Mouse (Mus musculus) adipose tissue, adult 10 weeks (tissue): ENCODE data around the gene Defa26. TPM values are rescaled to one million over a fixed set of nuclear protein-coding genes. Genes with fewer than 3 reads are reported as not detected.

Experiments
- polyA plus RNA-seq: library from polyadenylated mRNA; stranded (reverse); fragments of 350-450 nt; fragmentation: Illumina TruSeq; extraction: RNeasy Lipid Tissue Mini Kit (QIAGEN cat#74804); gene quantifications from one replicate; pipeline ENCODE4 v1.2.3, GENCODE M21; 2014; ENCODE audit warnings: low read depth, low replicate concordance

Gene Defa26
- polyA plus RNA-seq, result not detected

GRCm38 (mm10) chr8:21617883-21618282 is at the start of gene Defa26:
TSS of gene Defa26 (plus strand) at chr8:21618183.

GRCm38 (mm10) chr8:21582706-21583105 is 35.3 kb upstream of the Defa26 start, which contains the start of gene Defa28:
TSS of gene Defa28 (plus strand) at chr8:21583006.

GRCm38 (mm10) chr8:21594408-21594807 is 23.6 kb upstream of the Defa26 start, which contains the start of gene Gm7861:
TSS of gene Gm7861 (minus strand) at chr8:21594508.

GRCm38 (mm10) chr8:21655480-21655879 is 37.5 kb downstream of the Defa26 start, which contains the start of gene Defa17:
TSS of gene Defa17 (plus strand) at chr8:21655780.

GRCm38 (mm10) chr8:21665497-21665896 is 47.5 kb downstream of the Defa26 start, which contains the start of gene Defa34:
TSS of gene Defa34 (plus strand) at chr8:21665797.

Other genes starting within 250 kb of the Defa26 start
- gene Defa2, start 239.7 kb upstream of the Defa26 start, polyA plus RNA-seq, result not detected
- not detected for gene Defa33, start 226.4 kb upstream of the Defa26 start, polyA plus RNA-seq
- gene Defa36, start 190.8 kb upstream of the Defa26 start, polyA plus RNA-seq, result not detected
- gene Gm7849, start 161.6 kb upstream of the Defa26 start, polyA plus RNA-seq, result 0.88 TPM
- not detected for gene Defa20, start 108.9 kb upstream of the Defa26 start, polyA plus RNA-seq
- gene Defa32, start 89.2 kb upstream of the Defa26 start, polyA plus RNA-seq, result not detected
- gene Defa37, start 52.8 kb upstream of the Defa26 start, polyA plus RNA-seq, result not detected
- gene Defa28, start 35.2 kb upstream of the Defa26 start, polyA plus RNA-seq, result not detected
- not detected for gene Gm7861, start 23.7 kb upstream of the Defa26 start, polyA plus RNA-seq
- not detected for gene Defa17, start 37.6 kb downstream of the Defa26 start, polyA plus RNA-seq
- not detected for gene Defa34, start 47.6 kb downstream of the Defa26 start, polyA plus RNA-seq
- gene AY761184, start 85.5 kb downstream of the Defa26 start, polyA plus RNA-seq, result 2.5 TPM
- gene Defa24, start 116.3 kb downstream of the Defa26 start, polyA plus RNA-seq, result 1.1 TPM
- gene Defb50, start 205.4 kb downstream of the Defa26 start, polyA plus RNA-seq, result not detected
- 235 TPM for gene Defb2, start 221.7 kb downstream of the Defa26 start, polyA plus RNA-seq
- 21.5 TPM for gene Defb10, start 240.7 kb downstream of the Defa26 start, polyA plus RNA-seq